Mouse (Mus musculus): ENCODE results near the gene Grpel1. TPM values are rescaled to one million over a fixed set of nuclear protein-coding genes. Genes with fewer than 3 reads are reported as not detected.

Grpel1 gene
- polyA plus RNA-seq, 1 experiment, result 21.3 TPM

DNA sequence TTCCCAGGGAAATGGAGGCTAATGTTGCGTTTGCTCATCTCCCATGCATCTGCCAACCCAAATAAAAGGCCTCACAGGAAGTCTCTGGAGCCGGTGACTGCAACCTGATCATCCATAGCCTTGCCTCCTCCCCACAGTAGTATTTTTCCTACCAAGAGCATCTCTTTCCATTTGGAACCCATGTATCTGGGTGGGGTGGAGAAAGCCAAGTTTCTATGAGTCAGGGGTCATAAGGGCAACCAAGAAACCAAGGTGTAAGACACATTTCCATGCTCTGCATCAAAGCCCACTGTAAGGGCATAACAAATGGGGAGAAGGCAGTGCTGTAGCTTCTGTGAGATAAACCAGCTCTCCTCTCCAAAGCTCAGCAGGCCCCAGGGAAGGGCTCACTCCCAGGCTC is 3.6 kb upstream of the Grpel1 start:
- no peak for DNase-seq (ENCODE audit: low read depth)

DNA sequence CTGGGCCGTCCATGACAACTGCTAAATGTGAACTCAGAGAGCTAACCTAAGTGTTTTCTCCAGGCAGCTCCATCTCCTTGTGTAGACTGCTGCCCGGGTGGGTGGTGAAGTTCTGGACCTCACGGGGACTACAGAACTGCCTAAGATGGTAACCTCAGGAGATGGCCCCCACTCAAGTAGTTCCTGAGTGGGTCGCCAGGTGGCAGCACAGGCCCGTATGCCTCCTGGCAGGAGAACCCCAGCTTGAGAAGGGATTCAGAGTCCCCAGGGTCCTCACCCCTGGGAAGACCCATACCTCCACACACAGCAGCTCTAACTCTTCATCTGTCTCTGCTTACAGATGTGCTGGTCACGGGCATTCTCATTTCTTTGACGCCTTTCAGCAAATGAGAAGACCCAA is 2.0 kb upstream of the Grpel1 start:
- no peak for DNase-seq (ENCODE audit: low read depth)

DNA sequence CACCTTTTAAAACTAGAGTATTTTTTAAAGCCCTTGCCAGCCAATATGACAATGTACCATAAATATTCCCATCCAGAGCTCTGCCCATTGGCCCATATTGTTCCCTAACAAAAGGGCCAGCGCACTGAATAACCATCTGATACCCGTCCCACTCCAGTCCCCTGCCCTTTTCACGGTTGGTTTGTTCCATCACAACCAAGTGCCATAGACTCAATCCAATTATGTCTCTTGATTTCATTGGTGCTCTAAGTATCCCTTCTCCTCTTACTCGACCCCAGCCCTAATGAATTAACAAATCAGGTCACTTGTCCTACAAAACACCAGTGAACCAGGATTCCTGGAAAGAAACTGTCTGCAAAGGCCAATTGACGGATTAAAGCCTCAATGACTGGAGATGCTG is 1.4 kb upstream of the Grpel1 start:
- DNase-seq (ENCODE audit: low read depth), result no peak

DNA sequence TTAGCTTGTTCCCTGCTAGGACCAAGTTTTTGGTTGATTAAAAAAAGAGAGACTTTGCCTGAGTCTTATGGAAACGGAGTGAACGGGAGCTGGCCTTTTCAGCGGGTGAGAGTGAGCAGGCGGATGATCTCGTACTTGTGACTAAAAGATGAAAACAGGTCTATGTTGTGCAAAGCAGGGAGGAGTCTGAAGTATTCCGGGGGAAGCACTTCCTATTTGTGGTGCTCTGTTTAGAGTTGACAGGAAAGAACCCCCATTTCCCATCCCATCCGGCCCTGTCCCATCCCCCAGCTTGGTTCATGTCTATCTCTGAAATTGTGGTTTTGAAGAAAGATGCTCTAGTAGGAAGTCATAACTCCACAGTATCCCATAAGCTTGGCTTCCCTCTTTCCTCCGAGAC is 1.1 kb downstream of the Grpel1 start:
- DNase-seq (ENCODE audit: low read depth), result no peak

DNA sequence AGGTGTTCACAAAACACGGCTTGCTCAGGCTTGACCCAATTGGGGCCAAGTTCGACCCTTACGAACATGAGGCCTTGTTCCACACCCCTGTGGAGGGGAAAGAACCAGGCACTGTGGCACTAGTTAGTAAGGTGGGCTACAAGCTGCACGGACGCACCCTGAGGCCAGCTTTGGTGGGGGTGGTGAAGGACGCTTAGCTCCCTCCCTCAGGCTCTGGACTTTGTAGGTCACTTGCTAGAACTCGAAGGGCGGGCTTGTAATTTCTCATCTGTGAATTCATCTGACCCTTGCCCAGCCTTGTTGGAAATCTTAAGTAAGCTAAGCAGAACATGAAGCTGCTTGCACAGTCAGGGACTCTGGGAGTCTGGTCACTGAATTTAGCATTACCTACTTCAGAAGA is 6.4 kb downstream of the Grpel1 start:
- no peak for DNase-seq (ENCODE audit: low read depth)

DNA sequence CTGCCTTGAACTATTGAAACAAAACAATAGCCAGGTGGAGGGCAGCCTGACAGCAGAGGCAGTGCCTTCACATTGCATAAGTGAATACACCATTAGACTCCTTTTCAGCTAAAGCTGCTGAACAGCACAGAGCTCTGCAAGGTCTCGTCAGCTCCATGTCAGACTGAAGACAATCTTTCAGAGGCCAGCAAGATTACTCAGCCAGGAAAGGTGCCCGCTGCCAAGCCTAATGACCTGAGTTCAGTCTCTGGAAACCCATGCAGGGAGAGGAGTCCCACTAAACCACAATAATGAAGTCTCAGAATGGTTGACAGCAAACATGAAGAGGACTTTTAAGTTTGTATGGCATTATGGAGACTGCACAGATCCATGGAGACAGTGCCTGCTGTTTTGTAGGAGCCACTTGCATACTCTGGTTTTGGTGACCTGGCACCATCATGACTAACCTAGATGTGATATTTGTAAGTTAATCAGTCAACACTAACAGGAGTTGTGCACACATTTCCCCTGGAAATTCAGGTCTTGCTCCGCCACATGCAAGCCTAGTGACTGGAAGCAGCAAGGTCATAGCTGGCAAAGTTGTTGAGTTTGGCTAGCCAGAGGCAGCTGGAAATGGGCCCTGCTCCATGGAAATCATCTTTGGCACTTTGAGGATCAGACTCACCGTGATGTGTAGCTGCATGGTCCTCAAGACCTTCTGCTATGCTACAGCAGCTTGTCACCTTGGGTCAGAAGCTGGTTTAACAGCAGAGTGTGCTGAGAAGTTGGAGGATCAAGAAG is 8.3 kb downstream of the Grpel1 start:
- DNase-seq (ENCODE audit: low read depth), result no peak

DNA sequence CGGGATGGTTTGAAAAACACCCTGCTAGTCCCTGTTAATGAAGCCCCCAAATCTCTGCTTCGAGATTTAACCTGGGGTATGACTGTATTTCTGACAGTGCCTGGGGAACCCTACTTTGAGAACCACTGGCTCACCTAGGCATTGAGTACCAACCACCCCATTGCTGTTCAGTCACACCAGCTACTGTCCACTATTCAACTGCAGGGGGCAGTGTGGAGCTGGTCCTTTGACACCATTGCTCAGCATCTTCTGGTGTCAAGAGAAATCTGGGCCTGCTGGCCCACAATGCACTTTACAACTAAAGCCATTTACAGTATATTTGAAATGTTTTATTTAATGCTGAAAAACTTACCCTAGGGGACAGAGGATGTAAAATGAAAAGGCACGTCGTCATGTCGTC is 9.5 kb downstream of the Grpel1 start:
- no peak for DNase-seq (ENCODE audit: low read depth)

DNA sequence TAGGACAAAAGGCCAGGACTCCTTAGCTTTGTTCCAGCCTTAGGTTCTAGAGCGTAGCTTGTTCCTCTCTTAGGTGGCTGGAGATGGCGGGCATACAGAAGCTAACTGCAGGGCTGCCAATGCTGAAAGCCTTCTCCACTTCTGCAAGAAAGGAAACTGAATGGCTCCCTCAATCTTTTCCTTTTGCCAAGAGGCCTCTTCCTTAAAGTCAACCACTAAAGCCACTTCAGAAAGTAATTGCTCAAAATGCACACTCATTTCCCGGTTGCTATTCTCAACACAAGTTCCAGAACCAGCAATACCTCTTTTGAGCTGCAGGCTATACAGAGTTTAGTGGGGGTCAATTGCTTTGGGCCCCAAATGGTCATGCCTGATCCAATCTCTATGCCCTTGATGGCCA is 12.7 kb downstream of the Grpel1 start:
- DNase-seq (ENCODE audit: low read depth), result no peak

DNA sequence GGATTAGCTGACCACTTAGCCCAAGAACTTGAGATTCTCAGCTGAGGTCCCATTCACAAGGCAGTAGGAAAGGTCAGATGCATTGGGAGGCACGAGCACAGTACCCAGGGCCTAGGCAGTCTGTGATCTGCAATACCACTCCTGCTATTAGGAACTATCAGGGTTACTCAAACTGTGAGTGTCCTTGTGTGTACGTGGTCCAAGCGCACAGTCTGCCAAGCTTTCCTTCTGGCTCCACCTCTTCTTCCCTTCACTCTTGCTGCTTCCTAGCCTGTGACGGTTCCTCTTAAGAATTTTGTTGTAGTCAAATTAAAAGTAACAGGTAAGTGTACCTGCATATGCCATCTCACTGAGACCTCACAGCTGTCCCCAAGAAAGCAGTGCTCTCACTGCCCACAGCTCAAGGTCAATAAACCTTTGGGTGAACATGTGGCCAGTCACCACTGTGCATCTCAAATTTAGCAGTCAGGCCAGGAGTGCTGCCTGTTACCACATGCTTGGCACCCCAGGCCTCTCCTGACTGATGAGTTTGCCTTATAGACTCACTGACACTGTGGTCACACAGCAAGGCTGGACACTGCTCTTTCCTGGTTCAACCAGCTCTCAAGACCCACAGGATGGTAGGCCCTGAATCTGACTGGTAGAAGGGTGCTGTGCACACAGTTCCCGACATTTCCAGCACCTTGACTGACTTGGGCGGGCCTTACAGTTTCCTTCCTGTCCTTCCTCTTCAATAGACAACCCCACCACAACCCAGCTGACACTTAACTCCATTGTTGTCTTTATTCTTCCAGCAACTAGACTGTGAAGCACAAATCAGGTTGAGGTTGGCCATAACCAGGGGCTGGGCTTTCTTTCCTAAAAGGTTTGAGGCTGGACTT is 14.0 kb downstream of the Grpel1 start:
- DNase-seq (ENCODE audit: low read depth), result no peak

DNA sequence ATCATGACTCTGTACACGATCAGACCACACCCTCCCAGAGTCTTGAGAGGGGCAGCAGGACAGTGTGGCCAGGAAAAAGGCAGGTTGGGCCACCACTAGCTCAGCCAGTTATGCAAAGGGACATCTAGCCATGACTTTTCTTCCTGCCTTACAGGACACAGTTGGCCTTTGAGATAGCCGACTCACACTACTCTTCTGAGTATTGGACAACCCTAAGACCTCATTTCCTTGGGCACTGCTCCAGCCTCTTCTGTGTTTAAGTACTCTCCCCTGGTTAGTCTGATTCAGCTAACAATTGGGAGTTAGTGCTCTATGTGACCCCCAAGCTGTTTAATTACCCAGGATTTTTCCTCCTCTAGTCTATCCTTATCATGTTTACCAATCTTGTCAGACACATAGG is 14.9 kb downstream of the Grpel1 start:
- no peak for DNase-seq (ENCODE audit: low read depth)

DNA sequence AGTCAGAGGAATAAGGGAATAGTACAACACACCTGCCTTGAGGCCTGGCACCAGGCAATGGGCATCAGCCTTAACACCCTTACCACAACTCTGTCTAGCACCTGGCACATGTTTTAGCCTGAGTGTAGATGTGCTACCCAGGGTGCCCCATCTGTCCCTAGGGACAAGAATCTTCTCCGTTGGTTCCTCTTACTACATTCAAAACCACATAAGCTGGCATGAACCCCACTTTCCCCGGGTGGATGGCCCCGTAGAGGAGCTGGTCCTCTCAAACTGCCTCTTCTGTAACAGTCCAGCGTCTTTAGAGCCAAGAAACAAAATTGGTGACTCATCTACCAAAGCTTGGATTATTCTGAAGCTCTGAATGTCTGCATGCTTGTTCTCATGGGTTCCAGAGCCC is 15.6 kb downstream of the Grpel1 start:
- DNase-seq (ENCODE audit: low read depth), result no peak

DNA sequence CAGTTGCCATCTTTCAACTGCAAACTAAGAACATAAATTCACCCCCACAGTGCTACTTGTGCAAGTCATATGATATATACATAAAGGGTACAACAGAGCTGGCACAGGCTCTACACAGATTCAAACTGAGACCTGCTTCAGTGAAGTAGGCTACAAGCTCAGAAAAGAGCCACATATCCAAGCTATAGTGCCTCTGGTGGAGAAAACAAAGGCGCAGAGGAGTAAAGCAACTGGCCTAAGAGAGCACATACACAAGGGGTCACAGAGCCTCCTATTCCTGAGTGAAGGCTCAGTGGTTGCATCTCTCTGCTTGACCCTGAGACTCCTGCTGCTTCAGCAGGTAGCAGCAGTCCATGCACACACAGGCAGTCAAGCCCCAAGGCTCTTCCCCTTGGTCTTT is 16.3 kb downstream of the Grpel1 start:
- DNase-seq (ENCODE audit: low read depth), result no peak

DNA sequence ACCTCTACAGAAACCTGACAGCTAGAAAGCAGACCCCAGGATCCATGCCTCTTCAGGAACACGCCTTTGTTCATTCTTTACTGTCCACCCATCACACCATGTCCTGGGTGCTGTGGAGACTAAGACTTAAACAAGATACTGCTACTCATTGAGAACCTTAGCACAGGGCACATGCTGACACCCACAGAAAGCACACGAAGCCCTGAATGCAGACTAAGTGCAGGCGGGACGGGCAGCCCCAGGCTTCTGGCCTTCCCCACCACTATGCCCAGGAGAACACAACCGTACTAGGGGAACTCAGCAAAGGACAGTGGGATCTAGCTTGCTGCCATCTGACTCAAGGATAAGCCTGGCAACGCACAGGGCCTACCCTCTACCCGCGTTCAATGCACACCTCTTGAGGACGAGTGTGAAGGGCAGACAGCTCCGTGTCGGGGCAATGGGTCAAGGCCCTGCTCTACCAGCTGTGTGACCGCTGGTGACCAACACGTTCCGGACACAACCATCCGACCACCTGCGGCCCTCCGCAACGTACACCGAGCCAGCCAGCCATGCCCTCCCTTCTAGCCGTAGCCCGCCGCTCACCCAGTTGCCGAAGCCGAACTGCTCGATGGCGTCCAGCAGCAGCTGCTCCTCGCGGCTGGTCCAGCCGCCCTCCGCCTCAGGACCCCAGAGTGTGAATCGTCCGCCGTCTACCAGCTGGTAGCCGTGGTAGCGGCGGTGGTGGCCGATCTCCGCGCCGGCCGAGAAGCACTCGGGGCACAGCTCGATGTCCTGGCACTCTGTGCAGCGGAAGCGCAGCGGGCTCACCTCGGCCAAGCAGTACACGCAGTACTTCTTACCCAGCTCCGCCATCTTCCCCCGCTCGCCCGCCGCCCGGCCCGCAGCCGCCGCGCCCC is 18.7 kb downstream of the Grpel1 start:
- no peak for DNase-seq (ENCODE audit: low read depth)

DNA sequence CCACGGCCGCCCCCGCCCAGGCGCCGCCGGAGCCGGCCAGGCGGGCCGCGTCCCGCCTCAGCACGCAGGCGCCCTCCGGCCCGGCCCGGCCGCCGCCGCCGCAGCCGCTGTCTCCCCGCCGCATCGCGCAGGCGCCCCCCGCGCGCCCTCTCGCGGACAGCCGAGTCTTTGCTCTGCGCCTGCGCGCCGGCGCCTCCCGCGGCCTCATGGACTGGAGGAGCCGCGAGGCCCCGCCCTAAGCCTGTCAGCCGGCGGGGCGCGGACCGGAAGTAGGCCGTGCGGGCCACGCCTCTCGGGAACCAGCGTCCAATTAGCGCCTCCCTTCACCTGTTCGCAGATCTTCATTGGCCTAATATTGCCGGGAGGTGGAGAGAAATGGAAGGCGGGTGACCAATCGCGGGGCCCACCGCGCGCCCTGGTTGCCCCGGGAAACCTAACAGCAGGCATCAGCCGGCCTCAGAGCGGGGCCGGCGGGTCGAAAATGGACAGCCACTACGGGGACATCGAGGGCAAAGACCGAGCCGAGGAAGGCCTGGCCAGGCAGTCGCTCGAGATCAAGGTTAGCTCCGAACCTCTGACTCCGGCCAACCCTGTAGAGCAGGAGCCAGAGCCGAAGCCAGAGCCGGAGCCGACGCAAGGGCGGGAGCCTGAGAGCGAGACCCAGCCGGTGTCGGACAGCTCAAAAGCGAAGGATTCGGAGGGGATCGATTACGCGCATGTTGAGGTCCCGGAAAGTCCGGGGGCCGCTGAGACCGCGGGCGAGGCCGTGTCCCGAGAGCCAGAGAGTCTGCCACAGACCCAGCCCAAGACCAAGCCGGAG is 19.6 kb downstream of the Grpel1 start, which contains the start of the genes Tada2b and Ccdc96:
TSS of gene Tada2b (minus strand) at position 115 of the 820 bp plus-strand sequence.
TSS of gene Ccdc96 (plus strand) at position 418 of the 820 bp plus-strand sequence.
- DNase-seq (ENCODE audit: low read depth), result peak; percentile 76

DNA sequence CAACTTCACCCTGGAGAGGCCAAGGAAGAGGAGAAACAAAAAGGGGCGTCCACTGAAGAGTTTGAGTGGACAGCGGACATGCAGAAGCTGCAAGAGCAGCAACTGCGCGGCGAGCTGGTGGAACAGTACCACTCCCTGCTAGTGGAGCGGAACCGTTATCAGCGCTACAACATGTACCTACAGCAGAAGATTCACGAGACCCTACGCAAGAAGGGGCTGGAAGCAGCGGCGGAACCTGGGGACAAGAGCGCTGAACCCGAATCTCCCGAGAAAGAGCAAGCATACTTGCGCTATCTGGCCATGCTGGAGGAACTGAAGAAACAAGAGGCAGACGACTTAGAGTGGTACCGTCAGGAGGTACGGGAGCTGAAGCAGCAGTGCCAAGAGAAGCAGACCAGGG is 20.5 kb downstream of the Grpel1 start:
- no peak for DNase-seq (ENCODE audit: low read depth)

DNA sequence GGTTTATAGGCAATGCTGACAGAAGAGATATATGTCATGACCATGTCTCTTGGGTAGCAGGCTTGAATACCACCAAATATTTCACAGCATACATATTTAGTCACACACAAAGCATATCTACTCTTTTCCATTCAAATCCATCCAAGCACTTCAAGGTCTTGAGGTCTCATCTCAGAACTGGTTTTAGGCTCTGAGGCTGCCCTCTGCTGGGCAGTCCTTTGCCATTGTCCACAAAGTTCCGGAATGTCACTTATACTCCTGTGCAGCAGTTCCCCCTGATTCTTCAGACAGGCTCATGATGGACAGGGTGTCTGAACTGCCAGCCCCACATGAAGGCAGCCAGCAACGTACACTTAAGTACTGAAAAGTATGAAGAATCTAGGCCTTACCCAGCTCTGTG is 24.4 kb downstream of the Grpel1 start:
- no peak for DNase-seq (ENCODE audit: low read depth)

DNA sequence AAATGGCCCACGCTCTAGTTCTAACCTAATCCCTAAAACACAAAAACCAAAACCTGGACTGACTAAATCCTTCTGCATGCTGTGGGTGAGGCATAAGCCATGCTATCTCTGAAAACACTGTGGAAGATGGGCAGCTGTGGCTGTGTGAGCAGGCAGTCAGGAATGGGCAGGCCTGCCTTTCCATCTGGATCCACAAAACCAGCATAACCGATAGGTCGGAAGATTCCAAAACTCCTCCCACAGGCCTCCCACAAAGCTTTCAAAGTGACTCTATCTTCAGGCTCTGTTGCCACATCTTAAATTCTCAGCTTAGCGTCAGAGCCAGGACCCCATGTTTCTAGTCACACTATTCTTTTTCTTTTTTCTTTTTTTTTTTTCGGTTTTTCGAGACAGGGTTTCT is 29.1 kb downstream of the Grpel1 start:
- no peak for DNase-seq (ENCODE audit: low read depth)

DNA sequence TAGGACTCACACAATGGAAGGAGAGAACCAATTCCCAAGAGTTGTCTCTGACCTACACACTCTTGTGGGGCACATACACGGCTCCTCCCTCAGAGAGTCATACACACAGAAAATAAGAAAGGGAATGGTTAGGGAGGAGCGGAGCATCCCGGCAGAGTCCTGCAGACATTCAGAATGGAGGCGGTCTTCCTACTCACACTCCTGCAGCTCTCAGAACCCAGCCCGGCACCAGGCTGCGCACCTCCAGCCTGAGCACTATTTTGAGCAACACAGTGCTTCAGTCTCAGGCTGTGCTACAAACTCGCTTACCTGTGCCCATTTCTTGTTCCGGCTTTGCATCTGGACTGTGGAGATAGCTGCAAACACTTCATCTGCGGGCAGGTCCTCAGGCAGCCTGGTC is 29.9 kb downstream of the Grpel1 start:
- no peak for DNase-seq (ENCODE audit: low read depth)

DNA sequence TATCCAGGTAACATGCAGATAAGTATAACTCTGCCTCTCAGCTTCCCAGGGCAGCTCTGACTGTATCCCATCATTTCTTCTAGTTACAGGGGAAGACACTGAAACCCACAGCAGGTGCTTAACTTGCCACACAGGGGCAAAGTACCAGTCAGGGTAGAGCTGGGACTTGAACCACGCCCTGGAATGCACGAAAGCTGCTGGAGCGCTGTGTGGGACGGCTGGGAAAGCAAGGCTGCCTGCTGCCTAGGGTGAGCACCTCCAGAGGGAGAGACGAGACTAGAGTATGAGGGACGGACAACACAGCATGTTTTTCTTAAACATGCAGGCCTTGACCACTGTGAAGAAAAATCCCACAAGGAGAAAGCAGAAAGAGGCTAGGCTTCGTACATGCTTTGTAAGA is 40.4 kb downstream of the Grpel1 start:
- no peak for DNase-seq (ENCODE audit: low read depth)

DNA sequence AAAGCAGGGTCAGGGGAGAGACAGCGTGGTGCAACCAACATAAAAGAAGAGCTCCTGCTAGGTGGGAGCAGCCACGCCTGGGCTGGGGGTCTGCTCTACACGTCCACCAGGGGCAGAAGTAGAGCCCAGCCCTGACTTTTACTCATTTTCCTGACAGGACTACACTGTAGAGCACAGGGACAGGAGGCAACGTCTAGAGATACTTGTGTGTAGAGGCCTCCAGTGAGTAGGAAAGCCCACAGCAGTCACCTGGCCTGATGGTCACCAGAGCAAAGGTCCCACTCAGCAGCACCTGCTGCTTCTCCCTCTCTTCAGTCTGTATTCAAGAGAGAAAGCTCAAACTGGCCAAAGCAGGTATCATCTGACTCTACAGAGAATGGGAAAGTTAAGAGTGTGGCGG is 40.8 kb downstream of the Grpel1 start:
- DNase-seq (ENCODE audit: low read depth), result no peak

DNA sequence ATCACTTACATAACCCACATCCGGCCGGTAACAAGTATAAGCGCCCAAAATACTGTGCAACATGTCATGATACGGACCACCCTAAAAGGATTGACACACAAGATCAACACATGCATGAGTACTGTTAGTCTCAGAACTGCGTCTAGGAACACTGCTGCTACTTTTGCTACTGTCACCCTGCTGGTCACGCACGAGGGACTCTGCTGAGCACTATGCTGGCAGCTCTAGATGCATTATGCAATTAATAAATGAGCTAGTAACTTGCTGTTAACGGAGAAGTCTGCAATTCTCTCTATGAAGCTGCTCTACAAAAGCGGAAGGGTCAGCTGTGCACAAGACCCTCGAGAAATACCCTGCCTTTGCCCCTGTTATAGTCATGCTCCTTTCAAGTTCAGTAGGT is 43.6 kb downstream of the Grpel1 start:
- no peak for DNase-seq (ENCODE audit: low read depth)

Measured in gonadal fat pad, adult 2 months (tissue).